Mouse (Mus musculus) regulatory T cell (primary cell): Measurements from ENCODE around the gene Tuft1.

Experiments used
- in situ Hi-C: fragments of 300-600 bp; cut with MboI, MseI; formaldehyde crosslinking; loops from one replicate; pipeline ENCODE4 v1.15.1; 2025; ENCODE audit warnings: high pct_unique_total_duplicates

Gene Tuft1

DNA sequence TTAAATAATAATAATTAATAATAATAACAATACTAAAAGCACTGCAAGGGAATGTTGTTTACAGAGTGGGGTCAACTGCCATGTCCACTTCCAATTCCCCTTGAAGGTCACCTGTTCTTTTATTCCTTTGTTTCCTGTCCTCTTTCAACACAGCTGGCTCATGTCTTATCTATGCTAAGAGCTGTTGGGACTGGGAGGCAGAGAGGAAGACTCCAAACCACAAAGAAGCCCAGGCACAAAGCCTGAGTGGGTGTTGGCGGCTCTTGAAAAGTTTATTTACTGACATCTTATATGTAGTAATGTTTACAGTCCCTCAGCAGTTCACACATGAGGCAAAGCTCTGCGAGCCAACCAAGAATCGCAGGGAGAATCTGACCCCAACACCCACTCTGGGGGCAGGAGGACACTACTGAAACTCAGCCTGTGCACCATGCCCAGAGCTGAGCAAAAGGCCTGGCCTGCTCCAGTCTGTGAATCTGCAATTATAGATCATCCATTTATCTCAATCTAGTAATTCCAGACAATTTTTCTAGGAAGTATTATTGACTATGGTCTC lies 61.4 kb downstream of the Tuft1 start:
- in situ Hi-C loops, result no loop called here

DNA sequence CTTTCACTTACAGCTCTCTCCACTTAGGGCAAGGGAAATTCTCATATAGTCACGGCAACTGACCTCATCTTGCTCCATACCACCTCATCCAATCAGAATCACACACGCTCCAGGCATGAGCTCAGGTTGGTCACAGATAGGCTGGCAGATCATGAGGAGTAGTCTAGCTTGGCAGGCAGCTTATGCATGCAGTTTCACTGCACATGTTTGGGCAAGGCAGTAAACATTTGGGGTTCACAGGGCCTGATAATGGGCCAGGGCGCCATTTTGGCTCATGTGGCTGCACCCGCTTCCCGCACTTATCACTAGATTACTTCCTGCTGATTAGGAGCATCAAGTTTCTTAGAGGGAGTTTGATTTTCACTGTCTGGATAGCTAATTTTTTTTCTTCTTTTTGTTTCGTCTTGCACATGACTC lies 62.8 kb downstream of the Tuft1 start:
- in situ Hi-C loops, result no loop called here

DNA sequence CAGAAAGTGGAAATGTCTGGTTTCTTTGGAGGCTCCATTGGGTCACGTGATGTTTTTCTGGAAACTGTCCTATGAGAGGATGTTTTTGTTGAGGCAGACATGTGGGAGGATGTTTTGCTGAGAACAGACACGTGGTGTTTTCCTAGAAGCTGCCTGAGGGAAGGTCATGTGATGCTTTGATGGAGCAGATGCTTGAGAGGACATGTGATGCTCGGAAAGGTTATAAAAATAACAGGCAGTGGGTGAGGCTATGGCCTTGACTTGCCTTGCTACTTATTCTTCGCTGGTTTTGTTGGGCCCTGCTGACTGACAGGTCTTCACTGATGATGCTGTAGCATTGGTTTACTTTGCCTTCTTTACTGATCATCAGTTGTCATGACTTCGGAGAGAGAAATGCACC lies 67.6 kb downstream of the Tuft1 start:
- in situ Hi-C loops, result no loop called here

DNA sequence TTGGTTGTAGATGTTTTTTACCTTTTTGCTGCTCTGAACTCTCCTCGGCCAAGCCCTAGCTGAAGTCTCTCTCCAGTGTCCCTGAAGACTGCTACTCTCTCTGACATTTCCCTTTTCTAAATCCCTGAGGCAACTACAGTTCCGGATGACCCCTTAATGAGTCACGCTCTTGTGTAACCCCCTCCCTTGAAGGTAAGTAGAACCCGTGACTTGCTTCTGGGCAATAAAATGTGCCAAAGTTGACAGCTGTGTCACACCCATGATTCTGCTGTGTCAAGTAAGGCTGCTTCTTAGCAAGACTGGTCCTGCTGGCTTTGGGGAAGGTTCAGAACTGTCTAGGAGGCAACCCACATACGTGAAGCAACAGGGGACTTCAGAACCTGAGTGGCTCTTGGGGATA lies 70.7 kb downstream of the Tuft1 start:
- in situ Hi-C loops, result no loop called here

DNA sequence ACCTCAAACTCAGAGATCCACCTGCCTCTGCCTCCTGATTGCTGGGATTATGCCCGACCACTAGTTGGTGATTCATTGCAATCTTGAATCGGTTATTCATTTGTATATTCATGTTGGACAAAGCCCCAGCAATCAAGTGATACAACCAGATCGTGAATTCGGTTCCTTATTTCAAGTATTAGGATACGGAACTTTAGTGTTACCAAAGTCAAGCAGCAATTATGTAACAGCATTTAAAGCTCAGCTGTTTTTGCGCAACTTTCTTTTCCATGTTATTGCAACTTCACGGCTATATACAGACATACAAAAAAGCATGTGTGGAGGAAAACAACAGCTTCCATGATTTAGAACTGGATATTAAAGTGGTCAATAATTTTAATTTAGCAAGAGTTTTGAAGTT lies 75.7 kb downstream of the Tuft1 start:
- in situ Hi-C loops, result no loop called here

DNA sequence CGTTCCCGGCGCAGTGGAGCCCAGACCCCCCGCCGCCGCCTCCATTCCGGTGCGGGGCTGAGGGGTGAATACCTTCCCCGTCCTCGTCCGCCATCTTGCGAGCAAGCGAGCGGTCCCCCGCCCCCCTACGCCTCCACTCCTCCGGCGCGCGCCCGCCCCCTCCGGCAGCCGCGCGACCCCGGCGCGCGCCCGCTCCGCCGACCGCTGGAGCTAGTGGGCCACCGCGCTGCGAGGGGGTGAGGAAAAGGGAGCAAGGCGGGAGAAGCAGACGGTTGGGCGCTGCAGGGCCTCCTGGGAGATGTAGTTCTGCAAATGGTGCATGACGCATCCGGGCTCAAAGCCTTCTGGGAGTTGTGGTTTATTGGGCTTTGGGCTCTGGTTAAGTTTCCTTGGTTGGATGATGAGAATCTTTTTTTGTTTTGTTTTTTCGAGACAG lies 76.2 kb downstream of the Tuft1 start, which contains the start of gene Snx27:
Gene Snx27 (minus strand): TSS at position 261 of the 436 bp plus-strand sequence.
- in situ Hi-C loops, result no loop called here

DNA sequence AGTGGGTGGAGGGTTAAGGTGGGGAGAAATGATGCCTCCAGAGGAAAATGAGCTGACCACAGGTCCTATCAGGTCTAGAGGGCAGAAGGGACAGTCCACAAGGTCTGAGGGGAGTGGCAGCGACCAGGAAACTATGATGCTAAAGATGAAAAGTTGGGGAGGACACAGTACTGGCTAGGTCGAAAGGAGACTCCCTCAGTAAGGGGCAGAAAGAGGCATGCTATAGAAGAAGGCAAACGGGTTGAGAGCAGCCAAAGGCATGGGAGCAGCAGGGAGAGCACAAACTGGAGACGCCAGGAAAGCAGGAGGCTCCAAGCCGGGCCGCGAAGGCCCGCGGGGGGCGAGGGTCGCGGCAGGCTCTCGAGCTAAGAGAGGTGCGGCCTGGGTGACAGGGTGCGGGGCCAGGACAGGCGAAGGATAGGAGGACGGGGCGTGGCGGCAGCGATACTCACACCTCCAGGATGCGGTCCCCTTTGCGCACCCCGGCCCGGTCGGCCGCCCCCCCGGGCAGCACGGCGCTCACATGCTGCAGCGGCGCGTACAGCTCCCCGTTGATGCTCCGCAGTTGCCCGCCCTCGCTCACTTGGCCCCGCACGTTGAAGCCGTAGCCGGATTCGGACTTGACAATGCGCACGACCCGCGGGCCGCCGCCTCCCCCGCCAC lies 76.7 kb downstream of the Tuft1 start:
- in situ Hi-C loops, result no loop called here

DNA sequence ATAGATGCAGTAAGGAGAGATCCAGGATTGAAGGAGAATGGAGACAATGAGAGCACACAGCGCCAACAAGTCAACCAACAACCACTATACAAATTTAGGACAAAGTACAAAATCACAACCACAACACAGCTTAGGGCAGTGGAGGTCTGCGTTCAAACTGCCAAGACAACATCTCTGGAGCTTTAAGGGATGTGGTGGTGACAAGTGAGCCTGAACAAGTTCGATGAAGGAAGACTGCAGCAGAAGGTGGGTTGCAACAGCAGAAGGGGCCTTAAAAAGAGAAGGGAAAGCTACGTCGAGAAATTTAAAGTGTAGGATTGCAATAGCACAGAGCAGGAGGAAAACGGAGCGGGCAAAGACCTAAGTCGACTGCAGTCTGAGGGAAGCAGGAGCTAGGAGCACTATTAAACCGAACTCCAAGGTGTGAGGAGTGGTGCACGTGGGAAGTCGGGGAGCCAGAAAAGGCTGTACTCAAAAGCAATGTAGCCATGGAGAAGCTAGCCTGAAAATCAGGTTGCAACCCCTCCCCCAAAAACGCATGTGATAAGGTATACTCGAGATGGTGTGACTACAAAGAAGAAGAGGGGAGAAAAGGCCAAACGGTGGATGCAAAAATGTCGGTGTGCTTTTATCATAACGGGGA lies 77.4 kb downstream of the Tuft1 start:
- in situ Hi-C loops, result no loop called here

DNA sequence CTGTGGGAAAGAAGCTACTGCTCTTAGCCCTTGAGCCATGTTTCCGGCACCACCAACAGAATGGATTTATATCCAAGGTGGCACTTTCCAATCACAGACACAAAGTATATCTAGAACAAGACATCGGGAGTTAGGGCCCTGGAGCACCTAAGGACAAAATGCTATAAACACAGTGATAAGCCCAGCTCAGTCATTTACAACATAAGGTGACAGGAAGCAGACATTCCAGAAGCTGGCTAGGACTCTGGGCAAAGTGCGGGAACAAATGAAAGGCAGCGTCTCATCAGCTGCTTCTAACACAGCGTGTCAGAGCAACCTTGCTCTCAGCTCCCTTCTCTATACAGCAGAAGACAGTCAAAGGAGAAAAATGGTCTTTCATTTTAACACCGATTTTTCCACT lies 84.2 kb downstream of the Tuft1 start:
- in situ Hi-C loops, result no loop called here

DNA sequence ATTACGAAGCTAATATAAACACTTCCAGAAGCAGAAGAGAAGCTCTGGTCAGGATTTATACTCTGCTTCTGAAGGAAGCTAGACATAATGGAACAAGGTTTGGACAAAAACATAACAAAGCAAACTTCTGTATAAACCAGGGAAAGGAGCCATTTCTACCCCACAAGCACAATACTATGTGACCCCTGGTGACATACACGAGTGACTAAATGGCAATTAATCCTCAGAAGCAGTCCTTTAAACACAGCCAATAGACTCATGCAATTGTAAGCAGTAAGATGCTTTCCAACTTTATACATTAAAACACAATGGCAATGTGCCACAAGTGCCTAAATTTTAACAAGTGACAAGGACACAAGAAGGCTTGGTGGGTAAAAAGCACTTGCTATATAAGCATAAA lies 91.4 kb downstream of the Tuft1 start:
- in situ Hi-C loops, result no loop called here

DNA sequence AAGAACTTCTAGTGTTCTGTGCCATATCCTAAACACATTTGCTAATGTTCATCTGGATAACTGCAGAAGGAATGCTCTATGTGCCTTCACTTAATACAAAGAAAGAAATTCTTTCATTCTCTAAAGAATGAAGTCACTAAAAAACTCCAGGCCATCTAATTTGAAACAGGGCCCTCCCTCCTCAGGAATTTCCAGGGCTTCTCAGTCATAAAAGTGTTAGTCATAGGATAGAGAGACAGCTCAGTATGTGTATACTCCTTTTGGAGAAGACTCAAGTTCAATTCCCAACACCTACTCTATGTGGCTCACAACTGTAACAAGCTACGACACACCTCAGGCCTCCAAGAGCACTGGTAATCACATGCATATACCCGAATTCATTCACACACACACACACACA lies 93.1 kb downstream of the Tuft1 start:
- in situ Hi-C loops, result no loop called here

DNA sequence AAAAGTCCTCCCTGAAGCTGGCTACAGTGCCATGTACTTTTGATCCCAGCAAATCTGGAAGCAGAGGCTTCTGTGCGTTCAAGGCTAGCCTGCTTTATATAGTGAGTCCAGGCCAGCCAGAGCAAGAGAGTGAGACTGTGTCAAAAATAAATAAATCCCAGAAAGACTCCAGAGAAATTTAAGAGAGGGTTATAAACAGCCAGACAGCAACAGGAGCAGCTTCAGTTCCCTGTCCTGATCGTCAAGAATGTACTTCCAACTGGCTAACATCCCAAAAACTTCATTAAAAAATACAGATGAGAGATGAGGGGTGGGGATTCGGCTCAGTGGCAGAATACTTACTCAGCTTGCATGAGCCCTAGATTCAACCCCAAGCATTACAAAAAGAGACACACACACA lies 93.5 kb downstream of the Tuft1 start:
- in situ Hi-C loops, result no loop called here

DNA sequence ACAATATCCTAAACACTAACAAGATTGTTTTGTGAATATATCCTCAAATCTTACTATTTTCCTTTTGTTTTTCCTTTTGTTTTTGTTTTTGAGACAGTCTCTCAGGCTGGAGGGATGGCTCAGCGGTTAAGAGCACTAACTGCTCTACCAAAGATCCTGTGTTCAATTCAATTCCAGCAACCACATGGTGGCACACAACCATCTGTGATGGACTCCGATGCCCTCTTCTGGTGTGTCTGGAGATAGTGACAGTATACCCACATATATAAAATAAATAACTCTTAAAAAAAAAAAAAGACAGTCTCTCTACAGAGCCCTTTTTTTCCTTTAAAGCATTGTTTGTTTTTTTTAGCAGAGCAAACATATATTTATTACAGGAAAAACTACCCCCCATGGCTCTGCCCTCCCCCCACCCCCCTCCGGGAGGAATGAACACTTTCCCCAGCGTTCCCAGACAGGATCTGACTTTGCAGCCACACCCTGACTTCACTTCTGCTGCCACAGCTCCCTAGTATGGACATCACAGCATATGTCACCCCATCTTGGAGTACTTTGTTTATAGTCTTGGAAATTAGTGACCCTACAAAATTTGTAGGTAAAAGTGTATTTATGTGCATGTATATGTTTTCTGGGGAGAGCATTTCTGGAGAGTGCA lies 94.2 kb downstream of the Tuft1 start:
- in situ Hi-C loops, result no loop called here

DNA sequence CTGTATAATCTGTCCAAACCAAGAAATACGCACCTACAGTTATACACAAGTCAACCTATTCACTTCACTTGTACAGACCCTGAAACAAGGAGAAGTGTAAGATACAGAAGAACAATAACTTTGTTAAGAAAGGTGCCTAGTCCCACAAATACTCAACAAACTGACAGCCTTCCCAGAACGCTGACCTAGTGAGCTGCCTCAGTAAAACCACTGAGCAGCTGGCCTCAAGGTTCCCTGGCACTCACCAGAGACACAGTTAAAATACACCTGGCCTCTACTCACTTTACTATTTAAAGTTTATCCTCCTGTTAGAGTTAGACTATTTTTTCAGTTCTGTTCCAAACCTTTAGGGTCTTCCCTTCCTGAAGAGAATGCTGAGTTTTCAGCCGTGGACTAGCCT lies 95.5 kb downstream of the Tuft1 start:
- in situ Hi-C loops, result no loop called here
